Mouse (Mus musculus) cerebral cortex, adult 2 months (tissue): ENCODE measurements around the gene Nhlrc1.

ENCODE experiments used
- WGBS: fragments of 180-500 bp; shearing (Covaris S2); methylation state at CpG from one replicate; pipeline ENCODE4 v1.1.7; 2018; 5-methylcytosine and 5-hydroxymethylcytosine counted together

Gene Nhlrc1

DNA sequence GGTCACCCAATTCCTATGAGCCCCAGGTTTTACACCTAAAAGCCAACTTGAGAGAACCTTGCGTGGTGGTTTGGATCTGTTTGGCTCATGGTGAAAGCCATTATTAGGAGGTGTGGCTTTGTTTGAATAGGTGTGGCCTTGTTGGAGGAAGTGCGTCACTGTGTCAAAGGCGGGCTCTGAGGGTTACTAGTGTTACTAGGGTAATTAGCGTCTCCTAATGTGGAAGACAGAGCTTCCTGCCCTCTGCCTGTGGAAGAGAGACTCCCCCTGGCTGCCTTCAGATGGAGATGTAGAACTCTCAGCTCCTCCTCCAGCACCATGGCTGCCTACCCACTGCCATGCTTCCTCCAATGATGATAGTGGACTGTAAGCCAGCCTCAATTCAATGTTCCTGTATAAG, 13.1 kb downstream of the Nhlrc1 start:
- WGBS: 87% methylated on average over 4 of the region's 4 CpGs

DNA sequence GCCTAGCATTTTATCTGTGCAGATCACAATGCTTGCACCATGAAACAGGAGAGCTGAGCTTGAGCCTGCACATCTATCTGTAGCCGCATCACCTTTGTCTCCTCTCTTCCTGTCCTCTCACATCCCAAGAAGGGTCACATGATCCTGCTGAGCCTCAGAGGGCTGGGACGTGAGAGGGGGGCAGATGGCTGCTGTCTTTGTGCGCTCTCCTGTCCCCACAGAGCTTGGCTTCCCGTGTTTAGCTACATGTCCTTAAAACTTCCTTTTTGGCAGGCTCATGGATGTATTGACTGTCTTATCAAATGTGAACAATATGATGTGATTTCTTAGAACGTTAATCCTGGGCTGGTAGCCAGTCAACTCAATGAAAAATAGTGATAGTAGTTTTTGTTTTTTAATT, 15.2 kb downstream of the Nhlrc1 start:
- WGBS: 66% methylated on average over 5 of the region's 5 CpGs

DNA sequence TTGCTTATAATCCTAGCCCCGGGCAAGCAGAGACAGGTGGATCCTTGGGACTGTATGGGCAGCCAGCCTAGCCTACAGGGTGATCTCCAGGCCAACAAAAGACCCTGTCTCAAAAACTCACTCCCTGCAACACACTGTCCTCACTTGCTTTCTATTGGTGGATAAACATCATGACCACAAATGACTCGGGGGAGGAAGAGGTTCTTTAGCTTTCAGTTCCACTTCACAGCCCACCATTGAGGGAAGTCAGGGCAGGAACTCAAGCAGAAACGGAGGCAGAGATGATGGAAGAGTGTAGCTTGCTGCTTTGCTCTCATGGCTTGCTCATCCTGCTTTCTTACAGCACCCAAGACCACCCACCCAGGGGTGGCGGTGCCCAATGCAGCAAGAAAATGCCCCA, 17.3 kb downstream of the Nhlrc1 start:
- 76% methylated on average over 4 of the region's 4 CpGs for WGBS

DNA sequence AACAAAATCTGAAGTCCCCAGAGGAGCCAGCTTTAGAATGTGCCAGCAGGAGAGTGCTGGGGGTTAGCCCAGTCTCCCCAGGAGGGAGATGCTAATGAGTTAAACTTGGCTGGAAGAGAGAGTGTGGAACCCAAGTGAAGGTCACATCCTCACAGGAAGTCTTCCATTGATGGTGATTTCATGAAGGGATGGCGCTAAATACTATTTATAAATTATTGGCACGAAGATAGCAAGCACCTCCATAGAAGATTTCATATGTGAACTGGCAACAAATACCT, 21.4 kb downstream of the Nhlrc1 start:
- WGBS: 80% methylated on average over 2 of the region's 2 CpGs

DNA sequence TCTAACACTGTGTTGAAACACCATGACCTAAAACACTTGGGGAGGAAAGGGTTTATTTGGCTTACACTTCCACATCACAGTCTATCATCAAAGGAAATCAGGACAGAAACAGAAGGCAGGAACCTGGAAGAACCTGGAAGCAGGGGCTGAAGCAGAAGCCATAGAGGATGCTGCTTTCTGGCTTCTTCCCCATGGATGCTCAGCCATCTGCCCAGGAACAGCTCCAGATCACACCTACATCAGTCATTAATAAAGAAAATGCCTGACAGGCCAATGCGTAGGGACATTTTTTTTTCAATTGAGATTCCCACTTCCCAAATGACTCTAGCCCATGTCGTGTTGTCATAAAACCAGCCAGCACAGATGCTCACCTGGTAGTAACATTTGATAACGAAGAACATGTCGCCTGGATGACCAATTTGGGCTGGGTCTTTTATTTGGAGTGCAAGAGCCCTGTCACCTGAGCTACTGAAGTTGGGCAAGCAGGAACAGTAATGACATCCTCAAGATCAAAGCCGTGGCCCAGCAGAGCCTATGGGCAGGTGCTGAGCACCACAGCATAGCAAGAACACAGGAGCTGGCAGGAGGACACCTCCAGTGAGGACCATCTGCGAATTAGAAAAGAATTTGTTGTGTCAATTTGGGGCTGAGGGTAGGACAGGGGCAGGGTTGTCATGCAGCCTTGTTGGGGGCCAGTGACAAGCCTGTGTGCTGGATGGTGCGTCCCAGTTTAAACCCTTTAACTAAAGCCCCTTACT, 22.0 kb downstream of the Nhlrc1 start:
- WGBS: 86% methylated on average over 7 of the region's 7 CpGs

DNA sequence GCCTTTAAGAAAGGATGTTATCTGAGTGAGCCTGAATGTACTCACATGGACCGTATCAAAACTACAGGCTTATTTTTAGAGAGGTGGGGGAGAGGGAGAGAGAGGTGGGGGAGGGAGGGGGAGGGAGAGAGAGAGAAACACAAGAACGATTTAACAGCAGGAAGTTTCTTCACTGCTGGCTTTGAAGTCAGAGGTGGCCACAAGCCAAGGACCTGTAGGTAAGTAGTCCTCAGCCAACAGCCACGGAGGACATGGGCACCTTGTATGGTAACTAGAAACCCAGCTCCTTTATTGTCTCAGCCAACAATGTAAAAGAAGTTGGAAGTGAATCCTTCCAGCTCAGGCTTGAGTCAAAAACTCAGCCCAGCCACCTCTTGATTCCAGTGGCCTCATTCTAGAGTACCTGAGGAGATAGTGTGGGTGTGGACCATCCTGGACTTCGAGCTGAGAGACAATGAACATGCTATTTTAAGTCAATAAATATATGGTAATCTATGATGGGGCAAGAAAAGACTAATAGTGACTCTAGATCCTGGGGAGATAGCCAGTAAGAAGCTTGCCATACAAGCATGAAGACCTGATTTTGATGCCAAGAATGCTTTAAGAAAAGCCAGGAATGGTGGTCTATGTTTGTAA, 24.2 kb downstream of the Nhlrc1 start:
- WGBS: 36% methylated on average over 4 of the region's 4 CpGs

DNA sequence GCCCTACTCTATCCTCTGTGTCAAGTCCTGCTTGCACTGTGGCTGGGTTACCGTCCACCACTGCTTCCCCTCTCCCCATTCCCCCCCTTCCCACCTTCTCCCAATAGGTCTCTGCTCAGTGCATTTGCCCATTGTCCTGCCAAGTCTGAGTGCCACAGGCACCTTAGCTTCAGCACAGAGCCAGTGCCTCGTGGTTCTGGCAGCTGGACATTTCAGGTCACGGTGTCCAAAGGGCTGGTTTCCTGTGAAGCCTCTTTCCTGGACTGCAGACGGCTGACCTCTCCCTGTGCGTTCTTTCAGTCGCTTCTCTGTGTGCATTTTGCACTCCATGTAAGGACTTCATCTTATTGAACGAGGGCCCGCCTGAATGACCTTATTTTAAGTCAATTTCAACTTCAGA, 26.7 kb downstream of the Nhlrc1 start:
- WGBS: 86% methylated on average over 8 of the region's 8 CpGs

DNA sequence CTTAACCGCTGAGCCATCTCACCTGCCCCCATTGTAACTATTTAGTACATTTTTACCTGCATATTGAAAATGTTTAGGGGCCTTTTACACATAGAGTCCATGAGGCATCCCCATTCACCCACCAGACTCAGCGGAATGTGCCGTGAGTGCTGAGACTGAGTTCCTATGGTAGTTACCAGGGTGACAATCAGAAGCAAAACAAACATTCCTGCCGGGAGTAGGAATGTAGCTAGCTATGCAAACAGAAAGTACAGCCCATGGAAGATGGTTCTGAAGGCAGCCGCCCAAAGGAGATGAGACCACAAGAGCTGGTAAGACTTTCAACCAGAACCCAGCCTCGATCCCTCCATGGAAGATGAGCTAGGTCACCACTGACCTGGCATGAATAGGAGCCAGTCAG, 28.4 kb downstream of the Nhlrc1 start:
- 82% methylated on average over 6 of the region's 6 CpGs for WGBS

DNA sequence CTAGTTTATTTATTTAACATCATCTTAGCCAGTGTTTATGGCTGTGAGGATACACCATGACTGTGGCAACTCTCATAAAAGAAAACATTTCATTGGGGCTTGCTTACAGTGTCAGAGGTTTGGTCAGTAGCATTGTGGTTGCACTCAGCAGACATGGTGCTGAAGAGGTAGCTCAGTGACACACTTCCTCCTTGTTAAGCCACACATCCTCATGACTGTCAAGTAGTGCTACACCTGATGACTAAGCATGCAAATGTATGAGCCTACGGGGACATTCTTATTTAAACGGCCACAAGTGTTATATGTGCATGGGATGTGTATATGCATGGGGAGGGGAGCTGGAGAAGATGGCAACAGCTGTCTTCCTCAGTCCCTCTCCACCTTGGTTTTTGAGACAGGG, 30.8 kb downstream of the Nhlrc1 start:
- 63% methylated on average over 2 of the region's 2 CpGs for WGBS

DNA sequence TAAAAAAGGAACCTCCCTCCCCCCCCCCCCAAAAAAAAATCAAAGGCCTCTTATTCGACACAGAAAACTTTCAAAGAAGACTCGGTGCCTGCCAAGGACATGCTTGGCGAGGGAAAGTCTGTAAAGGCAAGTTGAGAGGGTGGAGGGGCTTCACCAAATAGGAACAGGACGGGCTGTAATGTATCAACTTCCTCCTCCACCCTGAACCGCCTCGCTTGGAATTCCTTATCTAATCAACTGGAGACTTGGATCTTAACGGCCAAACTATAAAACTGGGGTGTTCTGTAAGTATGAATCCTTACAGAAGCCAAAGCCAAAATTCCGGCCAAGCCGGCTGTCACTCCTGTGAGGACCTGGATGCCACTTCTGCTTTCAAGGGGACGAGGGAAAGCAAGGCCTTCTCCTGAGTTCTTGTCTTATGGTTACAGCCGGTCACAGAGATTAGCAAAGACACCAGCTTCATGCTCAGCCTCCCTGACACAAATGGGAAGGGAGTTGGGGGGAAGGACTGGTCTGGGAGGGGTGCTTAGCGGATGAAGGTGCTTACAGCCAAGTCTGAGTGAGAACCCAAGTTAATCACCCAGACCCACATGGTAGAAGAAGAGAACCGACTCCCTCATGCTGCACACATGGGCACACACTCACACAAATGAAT, 34.7 kb downstream of the Nhlrc1 start:
- 74% methylated on average over 13 of the region's 13 CpGs for WGBS

DNA sequence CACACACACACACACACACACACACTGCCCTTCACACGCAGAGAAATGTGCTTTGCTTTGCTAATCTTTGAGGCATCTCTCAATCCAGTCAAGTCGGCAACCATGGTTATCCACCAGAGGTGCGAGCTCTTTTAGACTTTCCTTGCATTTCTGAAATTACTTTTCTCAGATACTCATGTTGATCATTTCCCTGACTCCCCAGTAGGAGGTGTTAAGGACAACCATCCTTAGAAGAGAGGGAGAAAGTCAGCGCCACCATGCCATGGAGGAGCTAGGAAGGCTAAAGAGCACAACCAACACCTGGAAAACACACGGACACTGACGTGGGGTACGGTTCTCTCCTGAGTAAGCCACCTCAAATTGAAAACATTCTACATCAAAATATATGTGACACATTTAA, 38.1 kb downstream of the Nhlrc1 start:
- WGBS: 91% methylated on average over 7 of the region's 7 CpGs

DNA sequence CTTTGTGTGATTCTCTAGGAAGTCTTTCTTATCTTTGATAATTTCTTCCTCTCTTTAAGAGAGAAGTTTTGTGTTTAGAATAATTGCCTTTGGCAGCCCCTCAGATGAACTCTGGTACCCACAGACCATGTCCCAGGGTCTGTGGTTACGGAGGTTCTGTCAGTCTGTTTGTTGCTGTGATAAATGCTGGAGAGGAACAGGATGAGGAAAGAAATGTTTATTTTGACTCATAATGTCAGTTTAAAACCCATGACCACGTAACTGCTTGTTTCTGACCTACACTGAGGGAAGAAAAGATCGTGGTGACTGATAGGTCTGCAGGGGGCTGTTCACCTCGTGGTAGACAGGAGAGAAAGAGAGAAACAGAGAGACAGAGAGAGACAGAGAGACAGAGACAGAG, 38.7 kb downstream of the Nhlrc1 start:
- WGBS: 65% methylated on average over 4 of the region's 4 CpGs

DNA sequence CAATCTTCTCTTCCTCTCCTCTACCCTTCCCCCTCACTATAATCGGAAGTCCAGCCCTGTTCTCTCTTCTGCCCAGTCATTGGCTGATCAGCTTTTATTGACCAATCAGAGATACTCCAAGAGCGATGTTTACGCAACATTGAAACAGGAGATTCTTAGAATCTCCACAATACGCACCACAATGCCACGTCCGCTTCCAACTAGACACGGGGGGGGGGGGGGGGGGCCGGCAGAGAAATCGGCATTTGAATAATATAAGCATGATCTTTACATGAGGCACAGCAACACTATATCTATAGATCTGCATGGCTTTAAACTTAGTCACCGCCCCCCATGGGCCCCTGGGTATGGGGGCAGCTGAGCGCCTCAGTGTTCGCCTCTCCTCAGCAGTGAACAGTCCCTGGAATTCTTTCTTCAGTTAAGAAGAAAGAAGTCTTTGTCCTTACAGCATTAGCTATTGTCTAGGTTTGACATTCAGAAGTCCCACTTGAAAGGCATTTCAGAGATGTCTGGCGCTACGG, 39.6 kb downstream of the Nhlrc1 start:
- WGBS: 28% methylated on average over 14 of the region's 14 CpGs

DNA sequence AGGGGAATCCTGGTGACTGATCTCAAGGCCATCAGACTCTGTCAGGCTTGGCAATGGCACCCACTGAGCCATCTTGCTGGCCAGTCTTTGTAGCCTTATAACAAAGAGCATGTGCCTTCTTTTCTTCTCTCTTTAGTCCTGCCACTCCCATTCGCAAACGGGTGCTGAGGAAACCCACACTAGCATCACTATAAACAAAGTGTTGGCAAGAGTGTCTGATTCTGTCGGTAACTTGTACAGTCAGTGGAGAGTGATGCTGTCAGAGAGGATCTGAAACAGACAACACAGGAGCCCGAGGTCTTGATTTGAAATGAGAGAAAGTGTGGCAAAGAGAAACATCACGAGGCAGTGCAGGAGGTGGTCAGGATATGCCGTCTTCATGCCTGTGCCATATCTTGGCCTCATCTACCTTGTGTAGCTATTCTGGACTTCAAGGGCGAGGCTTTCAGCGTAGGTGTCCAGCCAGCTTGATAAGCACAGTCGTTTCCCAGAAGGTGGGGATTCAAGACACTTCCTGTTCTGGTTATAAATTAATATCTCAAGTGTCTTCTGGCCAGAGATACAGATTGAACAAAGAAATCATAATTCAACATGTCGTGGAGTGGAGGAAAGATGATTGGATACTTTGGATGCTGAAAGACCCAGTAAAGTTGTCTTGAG, 44.2 kb downstream of the Nhlrc1 start:
- 74% methylated on average over 10 of the region's 10 CpGs for WGBS

DNA sequence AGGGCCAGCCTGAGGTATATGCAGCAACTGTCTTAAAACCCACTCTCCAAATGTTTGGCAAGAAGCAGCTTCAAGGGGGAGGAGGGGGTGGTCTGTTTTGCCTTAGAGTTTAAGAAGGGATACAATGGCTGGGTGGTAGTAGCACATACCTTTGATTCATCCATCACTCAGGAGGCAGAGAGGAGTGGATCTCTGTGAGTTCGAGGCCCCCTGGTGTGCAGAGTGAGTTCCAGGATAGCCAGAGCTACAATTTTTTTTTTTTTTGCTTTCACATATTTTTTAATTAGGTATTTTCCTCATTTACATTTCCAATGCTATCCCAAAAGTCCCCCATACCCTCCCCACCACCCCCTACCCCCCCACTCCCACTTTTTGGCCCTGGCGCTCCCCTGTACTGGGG, 46.0 kb downstream of the Nhlrc1 start:
- 92% methylated on average over 2 of the region's 2 CpGs for WGBS

DNA sequence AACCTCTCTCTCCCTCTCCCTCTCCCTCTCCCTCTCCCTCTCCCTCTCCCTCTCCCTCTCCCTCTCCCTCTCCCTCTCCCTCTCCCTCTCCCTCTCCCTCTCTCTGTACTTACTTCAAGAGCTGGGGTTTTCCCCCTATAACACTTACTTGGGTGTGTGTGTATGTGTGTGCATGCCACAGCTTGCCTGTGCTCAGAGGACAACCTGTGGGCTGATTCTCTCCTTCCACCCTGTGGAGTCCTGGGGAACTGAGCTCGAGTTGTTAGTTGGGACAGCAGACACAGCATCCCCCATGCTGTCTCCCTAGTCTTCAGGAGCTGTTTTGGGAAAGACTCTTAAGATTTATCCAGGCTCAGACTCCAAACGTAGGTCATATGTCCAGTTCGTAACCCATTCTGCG, 47.3 kb downstream of the Nhlrc1 start:
- WGBS: 87% methylated on average over 4 of the region's 4 CpGs
